Mouse (Mus musculus) cerebellum, adult 2 months (tissue): ENCODE results near the gene Unc5c.

Source experiments
- CTCF ChIP-seq: fragments of 200-500 bp; IDR thresholded peaks from 2 replicates; pipeline ENCODE4 v1.5.1; 2011; ENCODE audit warnings: low read depth, mild to moderate bottlenecking, control low read depth, low read length, moderate library complexity, borderline replicate concordance; ENCODE audit not compliant: insufficient read depth
- POLR2A ChIP-seq: fragments of 200-500 bp; IDR thresholded peaks from 2 replicates; pipeline ENCODE4 v1.6.1; 2011; ENCODE audit warnings: low read length, control low read depth, borderline replicate concordance; ENCODE audit not compliant: insufficient read depth

DNA sequence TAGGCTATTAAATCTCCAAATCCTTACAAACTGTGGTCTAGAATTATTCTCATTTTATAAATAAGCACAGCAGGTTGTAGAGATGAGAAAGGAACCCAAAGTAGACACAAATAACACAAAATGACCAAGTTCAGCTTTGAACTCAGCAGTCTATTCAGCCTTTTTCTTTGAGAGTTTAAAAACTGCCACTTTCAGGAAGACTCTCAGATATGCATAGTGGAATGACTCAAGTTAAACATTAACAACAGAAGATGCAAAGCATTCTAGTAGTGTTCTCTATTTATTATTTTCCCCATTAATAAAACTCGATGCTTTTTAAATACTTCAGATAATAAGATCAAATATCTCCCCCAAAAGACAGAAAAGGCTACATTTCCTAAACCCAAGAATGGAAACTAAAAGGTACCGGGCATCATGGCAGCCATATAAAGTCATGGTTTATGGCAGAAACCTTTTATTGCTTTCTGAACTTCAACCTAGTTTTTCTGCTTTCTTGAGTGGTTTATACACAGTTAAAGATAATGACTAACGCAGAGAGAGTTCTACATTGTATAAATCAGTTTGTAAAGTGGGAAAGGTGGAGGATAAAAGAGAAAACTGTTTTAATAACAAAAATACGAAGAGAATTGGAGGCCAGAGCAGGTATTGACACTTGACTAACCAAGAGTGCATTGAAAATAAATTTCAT is 283.8 kb downstream of the Unc5c start:
- no peak for TF ChIP-seq CTCF
- no peak for TF ChIP-seq POLR2A
